In the genomic region with DNA sequence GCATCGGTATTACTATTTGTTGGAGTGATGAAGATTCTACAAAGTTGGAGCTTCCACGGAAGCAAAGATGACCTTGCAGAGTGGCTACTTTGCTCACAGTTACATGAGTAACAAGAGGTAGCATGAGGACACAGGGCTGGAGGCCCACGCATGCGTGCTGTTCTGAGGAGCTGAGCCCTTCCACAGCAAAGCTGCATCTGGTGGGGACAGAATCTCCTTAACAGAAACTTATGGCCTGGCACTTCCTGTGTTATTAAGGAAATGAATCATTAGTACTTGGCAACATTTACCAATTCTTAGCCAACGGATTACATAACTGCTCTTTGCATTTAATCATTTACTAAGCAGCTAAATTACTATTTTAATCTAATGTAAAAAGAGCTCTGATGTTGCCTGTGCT, we compare ENCODE assay signal across 9 mouse cellular contexts.
DNase-seq lines count a peak whose midpoint lies in the region; ATAC-seq lines count a peak whose summit lies in the region.
"Had no signal": no experiment of that assay in that cellular context is flagged by ENCODE, and none has a peak within 500 bp of the region (broad histone marks: within the 10 kb centered on the region; RNA-seq: fewer than 3 reads in every experiment).

No protein-coding gene starts in this region.

- H3K36me3 ChIP-seq in heart, embryonic 11.5 days (ENCODE audit: control insufficient read depth, insufficient read depth, low read length) = no peaks in the 10 kb centered on the region
- H3K36me3 ChIP-seq in hindbrain, embryonic 10.5 days = no peaks in the 10 kb centered on the region
- H3K36me3 ChIP-seq in forebrain, embryonic 11.5 days (ENCODE audit: control insufficient read depth, insufficient read depth, low read length) = no peaks in the 10 kb centered on the region
- H3K36me3 ChIP-seq: heart, embryonic 15.5 days had no signal

- H3K27me3 ChIP-seq in heart, embryonic 11.5 days (ENCODE audit: control insufficient read depth, insufficient read depth, low read length) = no peaks in the 10 kb centered on the region
- no peaks in the 10 kb centered on the region for H3K27me3 ChIP-seq in hindbrain, embryonic 10.5 days (ENCODE audit: insufficient read depth, poor library complexity, severe bottlenecking)
- H3K27me3 ChIP-seq in forebrain, embryonic 11.5 days (ENCODE audit: control insufficient read depth, insufficient read depth, low read length) = no peaks in the 10 kb centered on the region
- H3K27me3 ChIP-seq: heart, embryonic 15.5 days had no signal

- H3K9ac ChIP-seq in heart, embryonic 11.5 days (ENCODE audit: low read depth, low read length) = no peak overlapping the region
- no peak overlapping the region for H3K9ac ChIP-seq in forebrain, embryonic 11.5 days (ENCODE audit: low read length)
- H3K9ac ChIP-seq: heart, embryonic 15.5 days had no signal

- peak; percentile 16 to 34 for DNase-seq in heart, adult 18-20 months
- DNase-seq in layer of hippocampus, postnatal 14 days (ENCODE audit: low spot score in 2 of 2) = peak; percentile 19 to 47
- peak; percentile 57 to 63 for DNase-seq in right cerebral cortex, adult 2 months (ENCODE audit: low spot score in 2 of 2)
- DNase-seq in embryo, embryonic 9.5 days (ENCODE audit: extremely low spot score) = no peak
- DNase-seq in hindbrain, embryonic 10.5 days (ENCODE audit: low spot score) = no peak
- no peak for DNase-seq in forebrain, embryonic 11.5 days (ENCODE audit: low spot score)

- no peak for ATAC-seq in heart, embryonic 11.5 days (replicated peaks; ENCODE audit: insufficient number of reproducible peaks, low FRiP score, low TSS enrichment)
- peak; percentile 97 for ATAC-seq in granulocyte monocyte progenitor cell, adult 5-6 weeks (replicated peaks; ENCODE audit: poor library complexity, severe bottlenecking)
- ATAC-seq in forebrain, embryonic 11.5 days (replicated peaks; ENCODE audit: low FRiP score) = no peak

- no peak overlapping the region for H3K4me2 ChIP-seq in heart, embryonic 11.5 days
- no peak overlapping the region for H3K4me2 ChIP-seq in forebrain, embryonic 11.5 days (ENCODE audit: low read depth, low read length, severe bottlenecking)
- H3K4me2 ChIP-seq: heart, embryonic 15.5 days had no signal

- H3K4me3 ChIP-seq in heart, embryonic 11.5 days (ENCODE audit: low read depth, low read length) = no peak overlapping the region
- H3K4me3 ChIP-seq in hindbrain, embryonic 10.5 days = no peak overlapping the region
- no peak overlapping the region for H3K4me3 ChIP-seq in forebrain, embryonic 11.5 days (ENCODE audit: low read depth, low read length)
- H3K4me3 ChIP-seq: heart, embryonic 15.5 days had no signal

- 76% methylated on average over 5 of the region's 5 CpGs for WGBS in heart, embryonic 11.5 days (ENCODE audit: insufficient replicate concordance)
- WGBS in hindbrain, embryonic 10.5 days = 89% methylated on average over 5 of the region's 5 CpGs
- whole genome bisulfite sequencing in forebrain, embryonic 11.5 days = 94% methylated on average over 5 of the region's 5 CpGs

- no peaks in the 10 kb centered on the region for H3K4me1 ChIP-seq in heart, embryonic 11.5 days (ENCODE audit: control insufficient read depth, insufficient read depth, low read length)
- no peaks in the 10 kb centered on the region for H3K4me1 ChIP-seq in hindbrain, embryonic 10.5 days (replicated peaks)
- H3K4me1 ChIP-seq in forebrain, embryonic 11.5 days (replicated peaks; ENCODE audit: control insufficient read depth, insufficient read depth, low read length) = no peaks in the 10 kb centered on the region
- H3K4me1 ChIP-seq: heart, embryonic 15.5 days had no signal

- H3K27ac ChIP-seq in heart, embryonic 11.5 days (ENCODE audit: low read depth, low read length) = no peak overlapping the region
- H3K27ac ChIP-seq in hindbrain, embryonic 10.5 days = no peak overlapping the region
- H3K27ac ChIP-seq in forebrain, embryonic 11.5 days (ENCODE audit: low read depth, low read length) = no peak overlapping the region
- H3K27ac ChIP-seq: heart, embryonic 15.5 days had no signal

- no peaks in the 10 kb centered on the region for H3K9me3 ChIP-seq in heart, embryonic 11.5 days (replicated peaks; ENCODE audit: control insufficient read depth, low read length)
- no peaks in the 10 kb centered on the region for H3K9me3 ChIP-seq in hindbrain, embryonic 10.5 days
- H3K9me3 ChIP-seq in forebrain, embryonic 11.5 days (ENCODE audit: control insufficient read depth, low read length) = no peaks in the 10 kb centered on the region
- H3K9me3 ChIP-seq: heart, embryonic 15.5 days had no signal

Comparison
In these comparisons a context has a peak if more than half of its experiments do, and no peak if none do; other contexts are left out.
1. DNase-seq: peak in heart, adult 18-20 months (2 of 2), layer of hippocampus, postnatal 14 days (2 of 2) and right cerebral cortex, adult 2 months (2 of 2); none in embryo, embryonic 9.5 days (single experiment), hindbrain, embryonic 10.5 days (single experiment) and forebrain, embryonic 11.5 days (single experiment).